Mouse (Mus musculus): ENCODE results near the gene Mul1.

GRCm38 (mm10) chr4:138466690-138467089 is 32.2 kb downstream of the Mul1 start:
- TF ChIP-seq CTCF (IDR thresholded peaks at IDR 0.05; ENCODE audit: low read depth, low read length) (no peak), POLR2A (IDR thresholded peaks at IDR 0.05; ENCODE audit: extremely low read depth, insufficient read depth, low read length) (no peak)

Data from liver, adult 2 months (tissue).